Mouse (Mus musculus) liver, embryonic 14.5 days (tissue): ENCODE results near the gene Cfap45.

ENCODE experiments used
- CTCF ChIP-seq: IDR thresholded peaks from 2 replicates; pipeline ENCODE4 v1.5.1; 2016; ENCODE audit warnings: antibody characterized with exemption, low read depth, control low read depth
- EP300 ChIP-seq: IDR thresholded peaks from 2 replicates; pipeline ENCODE4 v1.6.1; 2016; ENCODE audit warnings: antibody characterized with exemption, low read depth

DNA sequence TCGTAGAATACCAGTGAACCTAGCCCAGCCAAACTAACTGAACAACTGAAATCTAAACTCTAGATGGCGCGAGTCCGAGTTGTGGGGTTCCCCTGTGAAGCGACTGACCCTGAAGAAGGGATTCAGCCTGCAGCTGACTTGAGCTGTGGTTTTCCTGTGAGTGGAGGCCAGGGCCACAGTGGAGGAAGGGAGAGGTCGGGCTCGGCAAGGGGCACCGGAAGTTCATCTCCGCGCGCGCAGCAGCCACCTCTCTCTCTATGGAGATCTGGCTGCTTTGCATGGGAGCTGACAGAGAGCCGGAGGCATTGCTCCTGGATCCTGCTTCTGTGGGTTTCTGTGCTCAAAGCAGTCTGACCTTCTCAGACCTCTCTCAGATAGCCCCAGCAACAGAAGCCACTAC, 7.6 kb upstream of the Cfap45 start:
- TF ChIP-seq CTCF (peak; percentile 22; the same call in 1 of the 2 replicates), EP300 (no peak)
